Mouse (Mus musculus): ENCODE measurements around the gene Llph. TPM values are rescaled to one million over a fixed set of nuclear protein-coding genes. Genes with fewer than 3 reads are reported as not detected.

Llph gene
- total and polyA plus RNA-seq, 3 experiments = 75.9 to 237 (median 103) TPM

GRCm38 (mm10) chr10:120189782-120190181 is 37.1 kb upstream of the Llph start:
- TF ChIP-seq MAFK (IDR thresholded peaks at IDR 0.05; ENCODE audit: insufficient replicate concordance, low read length) = no peak
- TF ChIP-seq BHLHE40 (IDR thresholded peaks at IDR 0.05; ENCODE audit: low read depth, low read length) = peak; percentile 55; the same call in 1 of the 2 replicates
- peak; percentile 14 for TF ChIP-seq ETS1 (conservative IDR thresholded peaks at IDR 0.05; ENCODE audit: low read depth, low read length)
- TF ChIP-seq SIN3A (IDR thresholded peaks at IDR 0.05; ENCODE audit: low read length) = no peak
- no peak for TF ChIP-seq GABPA (IDR thresholded peaks at IDR 0.05; ENCODE audit: insufficient replicate concordance, low read depth, low read length)
- TF ChIP-seq ZNF384 (IDR thresholded peaks at IDR 0.05; ENCODE audit: low read depth, low read length) = peak; percentile 87
- H3K36me3 ChIP-seq (replicated peaks in 1 of 2; ENCODE audit: control insufficient read depth in 1 of 2, insufficient read depth in 1 of 2, low read length in 1 of 2) = no peaks in the 10 kb centered on the region
- peak overlapping the region; percentile 55 for H3K27ac ChIP-seq (ENCODE audit: insufficient read depth, low read depth)
- no peak overlapping the region for H3K4me3 ChIP-seq (replicated peaks in 1 of 3; ENCODE audit: low read depth in 2 of 3, low read length in 2 of 3, poor library complexity in 1 of 3)
- dilution Hi-C loops (cut with MboI; ENCODE audit: extremely low pct_ligation_motif_present, extremely low pct_unique_long_range_greater_than_20kb, low sequenced_read_pairs) (no loop called here), in situ Hi-C loops (cut with MboI; ENCODE audit: low pct_ligation_motif_present, low pct_unique_long_range_greater_than_20kb, low sequenced_read_pairs) (no loop called here)
- peak overlapping the region; percentile 64 for H3K9ac ChIP-seq (ENCODE audit: insufficient read depth, low read depth)
- H3K27me3 ChIP-seq (replicated peaks) = no peaks in the 10 kb centered on the region
- no peaks in the 10 kb centered on the region for H3K79me2 ChIP-seq (replicated peaks; ENCODE audit: control insufficient read depth, extremely low read depth, insufficient read depth, poor library complexity, severe bottlenecking)
- no peak for DNase-seq (ENCODE audit: extremely low read depth)
- peak overlapping the region; percentile 44 for H3K4me2 ChIP-seq (ENCODE audit: insufficient read depth, low read depth, poor library complexity, severe bottlenecking)
- peaks cover 14 to 39% of the 10 kb centered on the region in 2 experiments for H3K4me1 ChIP-seq (ENCODE audit: control insufficient read depth in 1 of 2, insufficient read depth in 2 of 2)
- peaks cover 9% of the 10 kb centered on the region for H3K9me3 ChIP-seq (replicated peaks; ENCODE audit: low read length)

GRCm38 (mm10) chr10:120191165-120191564 is 35.7 kb upstream of the Llph start:
- H3K27me3 ChIP-seq (replicated peaks) = no peaks in the 10 kb centered on the region
- H3K4me1 ChIP-seq (ENCODE audit: control insufficient read depth in 1 of 2, insufficient read depth in 2 of 2) = peaks cover 14 to 35% of the 10 kb centered on the region in 2 experiments
- no peaks in the 10 kb centered on the region for H3K79me2 ChIP-seq (replicated peaks; ENCODE audit: control insufficient read depth, extremely low read depth, insufficient read depth, poor library complexity, severe bottlenecking)
- H3K36me3 ChIP-seq (replicated peaks in 1 of 2; ENCODE audit: control insufficient read depth in 1 of 2, insufficient read depth in 1 of 2, low read length in 1 of 2) = no peaks in the 10 kb centered on the region
- H3K9me3 ChIP-seq (replicated peaks; ENCODE audit: low read length) = peaks cover 9% of the 10 kb centered on the region
- H3K4me2 ChIP-seq (ENCODE audit: insufficient read depth, low read depth, poor library complexity, severe bottlenecking) = peak overlapping the region; percentile 9; the same call in 1 of the 2 replicates
- peak overlapping the region; percentile 83; the same call in 1 of the 2 replicates for H3K27ac ChIP-seq (ENCODE audit: insufficient read depth, low read depth)
- in situ Hi-C loops (cut with MboI; ENCODE audit: low pct_ligation_motif_present, low pct_unique_long_range_greater_than_20kb, low sequenced_read_pairs) = no loop called here
- dilution Hi-C loops (cut with MboI; ENCODE audit: extremely low pct_ligation_motif_present, extremely low pct_unique_long_range_greater_than_20kb, low sequenced_read_pairs) = no loop called here
- no peak overlapping the region for H3K9ac ChIP-seq (ENCODE audit: insufficient read depth, low read depth)
- peak; percentile 87 for DNase-seq (ENCODE audit: extremely low read depth)
- H3K4me3 ChIP-seq (replicated peaks in 1 of 3; ENCODE audit: low read depth in 2 of 3, low read length in 2 of 3, poor library complexity in 1 of 3) = no peak overlapping the region
- no peak for TF ChIP-seq SIN3A (IDR thresholded peaks at IDR 0.05; ENCODE audit: low read length)
- TF ChIP-seq TCF12 (IDR thresholded peaks at IDR 0.05; ENCODE audit: low read depth, low read length) = peak; percentile 45; the same call in 1 of the 2 replicates
- TF ChIP-seq PAX5 (IDR thresholded peaks at IDR 0.05; ENCODE audit: low read length) = no peak
- TF ChIP-seq EP300 (IDR thresholded peaks at IDR 0.05; ENCODE audit: low read length) = peak; percentile 68
- peak; percentile 80 for TF ChIP-seq BHLHE40 (IDR thresholded peaks at IDR 0.05; ENCODE audit: low read depth, low read length)
- peak; percentile 93 for TF ChIP-seq TBP (conservative IDR thresholded peaks at IDR 0.05; ENCODE audit: low read depth, low read length)
- peak; percentile 5; the same call in 1 of the 2 replicates for TF ChIP-seq RCOR1 (conservative IDR thresholded peaks at IDR 0.05; ENCODE audit: low read depth, low read length)
- TF ChIP-seq CTCF (conservative IDR thresholded peaks at IDR 0.05 in 1 of 2, IDR thresholded peaks at IDR 0.05 in 1 of 2; ENCODE audit: low read depth in 2 of 2, low read length in 2 of 2) = no peak
- peak; percentile 63; the same call in 1 of the 2 replicates for TF ChIP-seq IRF4 (IDR thresholded peaks at IDR 0.05; ENCODE audit: low read depth, low read length)
- TF ChIP-seq MAZ (IDR thresholded peaks at IDR 0.05; ENCODE audit: low read depth, low read length) = no peak
- TF ChIP-seq ETS1 (conservative IDR thresholded peaks at IDR 0.05; ENCODE audit: low read depth, low read length) = peak; percentile 75; the same call in 1 of the 2 replicates
- TF ChIP-seq UBTF (IDR thresholded peaks at IDR 0.05; ENCODE audit: low read depth, low read length) = 0 out of 2 replicates have a peak, but pooled peaks have one; percentile 41
- peak; percentile 85 for TF ChIP-seq MEF2A (IDR thresholded peaks at IDR 0.05; ENCODE audit: borderline replicate concordance, low read depth, low read length)
- TF ChIP-seq JUN (IDR thresholded peaks at IDR 0.05; ENCODE audit: insufficient read depth, low read depth, low read length) = peak; percentile 23; the same call in 1 of the 2 replicates
- TF ChIP-seq ELF1 (IDR thresholded peaks at IDR 0.05; ENCODE audit: low read depth, low read length) = 0 out of 2 replicates have a peak, but pooled peaks have one; percentile 30
